9 mouse cellular contexts compared by ENCODE assay signal in the genomic region with DNA sequence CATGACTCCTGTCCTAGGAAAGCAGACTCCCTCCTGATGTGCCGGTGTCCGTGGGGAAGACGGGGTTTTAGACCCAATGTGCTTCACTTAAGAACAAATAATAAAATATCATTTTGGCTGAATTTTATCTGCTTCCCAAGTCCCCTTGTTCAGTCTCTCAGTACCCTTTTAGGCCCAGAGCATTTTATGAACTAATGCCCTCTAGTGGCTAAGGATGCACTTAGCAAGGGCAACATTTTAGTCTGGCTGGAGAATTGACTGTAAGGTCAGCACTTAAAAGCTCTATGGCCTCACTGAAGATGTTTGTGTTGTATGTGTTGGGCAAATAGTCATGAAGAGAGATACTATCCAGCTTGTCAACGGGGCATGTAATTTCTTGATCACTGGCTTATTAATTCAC.
DNase-seq lines count a peak whose midpoint lies in the region; ATAC-seq and TF ChIP-seq lines count a peak whose summit lies in the region.
"Had no signal": no experiment of that assay in that cellular context is flagged by ENCODE, and none has a peak within 500 bp of the region (broad histone marks: within the 10 kb centered on the region; RNA-seq: fewer than 3 reads in every experiment).

No protein-coding gene starts in this region.

- no peaks in the 10 kb centered on the region for H3K4me1 ChIP-seq in thymus, adult 2 months (replicated peaks; ENCODE audit: control insufficient read depth, insufficient read depth, low read length)
- H3K4me1 ChIP-seq in hindbrain, embryonic 14.5 days (replicated peaks; ENCODE audit: control insufficient read depth, insufficient read depth, low read length) = no peaks in the 10 kb centered on the region
- H3K4me1 ChIP-seq in heart, embryonic 10.5 days = no peaks in the 10 kb centered on the region

- no peak for ATAC-seq in hindbrain, embryonic 14.5 days (ENCODE audit: low FRiP score)

- no peak overlapping the region for H3K4me2 ChIP-seq in hindbrain, embryonic 14.5 days (replicated peaks)

- H3K9me3 ChIP-seq in hindbrain, embryonic 14.5 days (ENCODE audit: control insufficient read depth, low read length) = no peaks in the 10 kb centered on the region
- no peaks in the 10 kb centered on the region for H3K9me3 ChIP-seq in heart, embryonic 10.5 days

- no peak for TF ChIP-seq POLR2A in thymus, adult 2 months (IDR thresholded peaks at IDR 0.05; ENCODE audit: control insufficient read depth, extremely low read depth, insufficient read depth, low read length, poor library complexity)

- TF ChIP-seq CTCF in thymus, adult 2 months (IDR thresholded peaks at IDR 0.05; ENCODE audit: borderline replicate concordance, control insufficient read depth, extremely low read depth, insufficient read depth, low read length, poor library complexity) = no peak

- no peaks in the 10 kb centered on the region for H3K27me3 ChIP-seq in thymus, adult 2 months (ENCODE audit: control insufficient read depth, insufficient read depth, low read length)
- H3K27me3 ChIP-seq in hindbrain, embryonic 14.5 days (ENCODE audit: control insufficient read depth, insufficient read depth, low read length) = no peaks in the 10 kb centered on the region
- no peaks in the 10 kb centered on the region for H3K27me3 ChIP-seq in heart, embryonic 10.5 days (ENCODE audit: insufficient read depth, poor library complexity, severe bottlenecking)

- no peaks in the 10 kb centered on the region for H3K36me3 ChIP-seq in thymus, adult 2 months (ENCODE audit: control insufficient read depth, insufficient read depth, low read length)
- H3K36me3 ChIP-seq in hindbrain, embryonic 14.5 days (replicated peaks; ENCODE audit: control insufficient read depth, insufficient read depth) = no peaks in the 10 kb centered on the region
- H3K36me3 ChIP-seq in heart, embryonic 10.5 days = no peaks in the 10 kb centered on the region

- peak; percentile 10 to 16 for DNase-seq in heart, postnatal 10 days
- no peak for DNase-seq in heart, postnatal 36 days
- DNase-seq in thymus, postnatal 14 days = peak; percentile 2
- no peak for DNase-seq in thymus, adult 2 months
- peak; percentile 75 for DNase-seq in hindbrain, embryonic 14.5 days (ENCODE audit: low spot score)
- no peak for DNase-seq in testis, postnatal 10 days (ENCODE audit: low spot score)
- no peak for DNase-seq in right cerebral cortex, postnatal 14 days
- DNase-seq in heart, embryonic 10.5 days (ENCODE audit: low spot score) = no peak
- DNase-seq: left cerebral cortex, postnatal 4 days had no signal

- 77% methylated on average over 4 of the region's 4 CpGs for WGBS in thymus, adult 2 months
- 73% methylated on average over 4 of the region's 4 CpGs for WGBS in hindbrain, embryonic 14.5 days
- 48% methylated on average over 4 of the region's 4 CpGs for WGBS in heart, embryonic 10.5 days

- H3K27ac ChIP-seq in thymus, adult 2 months (ENCODE audit: control insufficient read depth, insufficient read depth, low read length) = no peak overlapping the region
- no peak overlapping the region for H3K27ac ChIP-seq in hindbrain, embryonic 14.5 days
- H3K27ac ChIP-seq in heart, embryonic 10.5 days = no peak overlapping the region

- H3K4me3 ChIP-seq in thymus, adult 2 months (ENCODE audit: control insufficient read depth, insufficient read depth, low read length) = no peak overlapping the region
- no peak overlapping the region for H3K4me3 ChIP-seq in hindbrain, embryonic 14.5 days (replicated peaks; ENCODE audit: low read length)
- H3K4me3 ChIP-seq in heart, embryonic 10.5 days = no peak overlapping the region

- H3K9ac ChIP-seq in hindbrain, embryonic 14.5 days = no peak overlapping the region

- intact Hi-C loops in heart, postnatal 10 days (cut with DNase I) = loop anchor here (2.0 kb wide), 1 partner anchor 340 kb away; no protein-coding TSS in a partner anchor
- intact Hi-C loops in heart, postnatal 36 days (cut with DNase I) = no loop called here

Comparison
In these comparisons a context has a peak if more than half of its experiments do, and no peak if none do; other contexts are left out.
1. DNase-seq: peak in heart, postnatal 10 days (2 of 2), thymus, postnatal 14 days (single experiment) and hindbrain, embryonic 14.5 days (single experiment); none in heart, postnatal 36 days (0 of 2), thymus, adult 2 months (single experiment), testis, postnatal 10 days (single experiment), right cerebral cortex, postnatal 14 days (single experiment) and heart, embryonic 10.5 days (single experiment).